Mouse (Mus musculus): ENCODE data around the gene Wdr73.

The Wdr73 gene

GRCm38 (mm10) chr7:80849710-80850109 is 51.4 kb downstream of the Wdr73 start:
- no peak for DNase-seq

DNA sequence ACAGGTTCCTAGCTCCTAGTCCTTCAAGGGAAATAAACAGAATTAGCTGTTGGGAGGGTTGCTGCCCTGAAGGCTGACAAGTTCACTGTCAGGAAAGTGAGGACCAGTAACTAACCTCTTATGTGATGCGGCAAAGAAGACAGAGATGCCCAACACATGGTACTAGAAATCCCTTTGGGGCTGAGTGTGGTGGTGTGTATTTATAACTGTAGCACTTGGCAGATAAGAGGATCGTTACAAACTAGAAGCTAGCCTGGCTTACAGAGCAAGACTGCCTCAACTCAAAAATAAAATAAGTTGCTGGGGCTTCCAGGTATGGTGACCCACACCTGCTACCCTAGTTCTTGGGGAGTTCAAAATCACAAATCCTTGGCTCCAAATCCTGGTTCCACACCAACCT is 51.8 kb downstream of the Wdr73 start:
- no peak for DNase-seq

DNA sequence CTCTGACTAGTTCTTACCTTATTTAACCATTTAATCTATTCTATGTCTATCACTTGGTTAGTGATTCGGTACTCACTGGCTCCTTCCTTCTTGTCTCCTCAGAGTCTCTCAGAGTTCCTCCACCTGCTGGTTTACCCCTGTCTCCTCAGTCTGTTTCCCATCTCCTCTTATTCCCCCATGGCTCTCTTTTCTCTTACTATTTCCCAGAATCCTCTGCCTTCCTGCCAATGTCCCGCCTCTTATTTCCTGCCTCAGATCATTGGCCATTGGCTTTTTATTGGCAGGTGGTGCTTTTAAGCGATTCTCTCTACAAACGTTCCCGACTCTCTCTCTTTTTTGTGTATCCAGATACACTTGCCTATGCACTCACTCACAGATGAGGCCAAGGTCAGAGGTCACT is 54.4 kb downstream of the Wdr73 start:
- no peak for DNase-seq

GRCm38 (mm10) chr7:80846280-80846678 is 54.8 kb downstream of the Wdr73 start:
- DNase-seq = no peak

DNA sequence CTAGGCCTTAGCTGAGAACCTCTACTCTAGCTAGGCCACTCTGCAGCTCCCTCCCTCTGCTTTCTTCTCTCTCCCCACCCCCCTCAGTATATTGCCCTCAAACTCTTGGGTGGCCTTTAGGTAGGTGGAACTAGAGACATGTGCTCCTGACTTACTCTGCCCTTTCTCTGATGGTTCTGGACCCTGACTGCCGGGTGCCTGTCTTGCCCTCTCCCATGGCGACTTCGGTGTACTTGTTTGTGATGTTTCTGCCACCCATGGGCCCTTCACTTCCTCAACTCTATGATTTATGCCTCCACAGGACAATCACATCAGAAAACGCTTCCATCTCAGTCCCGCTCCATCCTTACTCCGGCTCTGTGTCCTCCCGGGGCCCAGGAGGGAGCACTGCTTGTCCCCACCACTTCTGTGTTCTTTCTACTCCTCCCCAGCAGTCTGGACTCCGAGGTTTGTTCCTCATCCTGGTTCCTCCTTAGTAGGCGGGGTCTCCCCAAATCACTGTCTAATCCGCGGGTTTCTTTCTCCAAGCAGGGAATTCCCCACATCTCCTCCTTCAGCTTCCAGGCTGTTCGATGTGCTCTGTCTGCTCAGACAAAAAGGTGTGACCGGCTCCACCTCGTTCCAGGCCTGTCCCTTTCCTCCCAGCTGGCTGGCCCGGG is 55.3 kb downstream of the Wdr73 start:
- no peak for DNase-seq

GRCm38 (mm10) chr7:80844691-80845090 is 56.4 kb downstream of the Wdr73 start:
- no peak for DNase-seq

DNA sequence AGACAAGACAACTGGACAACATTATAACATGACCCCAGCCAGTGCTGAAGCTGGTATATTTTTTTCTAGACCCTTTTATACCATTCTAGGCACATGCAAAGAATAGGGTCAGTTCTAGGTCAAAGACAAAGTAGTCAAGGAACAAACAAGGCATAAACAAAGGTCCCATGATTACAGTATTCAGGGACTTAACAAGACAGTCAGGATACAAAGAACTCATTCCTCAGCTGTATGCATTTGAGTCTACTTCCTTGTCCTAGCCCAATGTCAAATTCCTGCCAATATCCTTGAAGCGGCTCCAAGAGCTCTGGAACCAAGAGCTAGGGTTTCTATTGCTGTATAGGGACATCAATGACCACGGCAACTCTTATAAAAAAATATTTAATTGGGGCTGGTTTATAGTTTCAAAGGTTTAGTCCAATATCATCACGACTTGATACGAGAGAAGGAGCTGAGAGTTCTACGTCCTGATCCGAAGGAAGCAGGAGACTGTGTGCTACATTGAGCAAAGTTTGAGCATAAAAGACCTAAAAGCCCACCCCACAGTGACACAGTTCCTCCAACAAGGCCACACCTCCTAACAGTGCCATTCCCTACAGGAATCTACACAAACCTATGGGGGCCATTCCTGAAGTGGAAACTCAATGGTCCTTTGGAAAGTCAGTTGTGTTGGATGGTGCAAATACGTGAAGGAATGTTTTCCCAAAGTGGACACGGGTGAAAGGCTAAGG is 57.0 kb downstream of the Wdr73 start:
- DNase-seq = no peak

GRCm38 (mm10) chr7:80843176-80843575 is 57.9 kb downstream of the Wdr73 start:
- no peak for DNase-seq

- DNase-seq = no peak
Observed at GRCm38 (mm10) chr7:80842132-80842531, 58.9 kb downstream of the Wdr73 start.

- DNase-seq = no peak
Observed at GRCm38 (mm10) chr7:80840937-80841336, 60.1 kb downstream of the Wdr73 start.
